Mouse (Mus musculus) cerebellum, adult 2 months (tissue): Measurements from ENCODE around the gene Tanc1. TPM values are rescaled to one million over a fixed set of nuclear protein-coding genes. Genes with fewer than 3 reads are reported as not detected.

Source experiments
- DNase-seq, 2 experiments: peaks; one replicate each; pipeline ENCODE4 v3.0.0; 2021
- H3K27ac ChIP-seq: fragments of 200-500 bp; 2 replicates; pipeline ENCODE4 v1.5.1; 2012; ENCODE audit warnings: low read length, control low read depth, inconsistent platforms; ENCODE audit not compliant: insufficient read depth
- H3K27me3 ChIP-seq: fragments of 200-500 bp; 2 replicates; pipeline ENCODE4 v1.6.1; 2012; ENCODE audit warnings: inconsistent platforms, mild to moderate bottlenecking, low read length, moderate library complexity; ENCODE audit not compliant: control insufficient read depth, insufficient read depth
- H3K4me1 ChIP-seq: fragments of 200-500 bp; 2 replicates; pipeline ENCODE4 v1.6.1; 2011; ENCODE audit warnings: low read length; ENCODE audit not compliant: control insufficient read depth, insufficient read depth
- H3K4me3 ChIP-seq: fragments of 200-500 bp; replicated peaks from 2 replicates; pipeline ENCODE3; 2011; ENCODE audit warnings: mild to moderate bottlenecking, low read depth, low read length, control low read depth; ENCODE audit not compliant: insufficient read depth
- CTCF ChIP-seq: fragments of 200-500 bp; IDR thresholded peaks from 2 replicates; pipeline ENCODE4 v1.5.1; 2011; ENCODE audit warnings: low read depth, mild to moderate bottlenecking, control low read depth, low read length, moderate library complexity, borderline replicate concordance; ENCODE audit not compliant: insufficient read depth
- POLR2A ChIP-seq: fragments of 200-500 bp; IDR thresholded peaks from 2 replicates; pipeline ENCODE4 v1.6.1; 2011; ENCODE audit warnings: low read length, control low read depth, borderline replicate concordance; ENCODE audit not compliant: insufficient read depth
- WGBS: fragments of 180-500 bp; shearing (Covaris S2); methylation state at CpG from one replicate; pipeline ENCODE4 v1.1.7; 2018; 5-methylcytosine and 5-hydroxymethylcytosine counted together
- polyA plus RNA-seq: library from polyadenylated mRNA; depleted of rRNA; stranded (reverse); fragments of >200 nt; gene quantifications from 2 replicates; pipeline ENCODE4 v1.2.3, GENCODE M21; 2012

Gene Tanc1
- polyA plus RNA-seq, 1 experiment, result 40.7 TPM

- H3K27ac ChIP-seq, result no peak overlapping the region
- H3K4me1 ChIP-seq, result peaks cover 6% of the 10 kb centered on the region; the same call in 1 of the 2 replicates
- TF ChIP-seq POLR2A, result no peak
- no peak for TF ChIP-seq CTCF
- H3K4me3 ChIP-seq, result no peak overlapping the region
- 93% methylated on average over 7 of the region's 7 CpGs for WGBS
- DNase-seq, result no peak
- no peaks in the 10 kb centered on the region for H3K27me3 ChIP-seq
Observed at GRCm38 (mm10) chr2:59618996-59619395, 7.2 kb downstream of the Tanc1 start.

GRCm38 (mm10) chr2:59620601-59621000 lies 8.8 kb downstream of the Tanc1 start:
- WGBS, result 87% methylated on average over 5 of the region's 5 CpGs
- Histone ChIP-seq H3K4me1 (peaks cover 6% of the 10 kb centered on the region; the same call in 1 of the 2 replicates), H3K4me3 (no peak overlapping the region), H3K27ac (no peak overlapping the region), H3K27me3 (no peaks in the 10 kb centered on the region)
- no peak for DNase-seq
- TF ChIP-seq CTCF (no peak), POLR2A (no peak)

- H3K27ac ChIP-seq, result no peak overlapping the region; the same call in 1 of the 2 replicates
- H3K4me3 ChIP-seq, result no peak overlapping the region
- no peak for TF ChIP-seq POLR2A
- TF ChIP-seq CTCF, result no peak
- no peaks in the 10 kb centered on the region for H3K27me3 ChIP-seq
- 53% methylated on average over 6 of the region's 6 CpGs for WGBS
- peaks cover 11% of the 10 kb centered on the region; the same call in 1 of the 2 replicates for H3K4me1 ChIP-seq
- DNase-seq, result no peak
Observed at GRCm38 (mm10) chr2:59622514-59623139, 10.8 kb downstream of the Tanc1 start.

- Histone ChIP-seq H3K27me3 (no peaks in the 10 kb centered on the region), H3K4me1 (peaks cover 22% of the 10 kb centered on the region), H3K27ac (no peak overlapping the region), H3K4me3 (no peak overlapping the region)
- TF ChIP-seq CTCF (no peak), POLR2A (no peak)
- WGBS, result 63% methylated on average over 5 of the region's 5 CpGs
- no peak for DNase-seq
Observed at GRCm38 (mm10) chr2:59623858-59624257, 12.0 kb downstream of the Tanc1 start.

- no peak for TF ChIP-seq CTCF
- no peak for TF ChIP-seq POLR2A
- no peak for DNase-seq
- 89% methylated on average over 2 of the region's 2 CpGs for WGBS
- no peak overlapping the region for H3K27ac ChIP-seq
- H3K4me1 ChIP-seq, result peaks cover 26% of the 10 kb centered on the region
- no peak overlapping the region for H3K4me3 ChIP-seq
- no peaks in the 10 kb centered on the region for H3K27me3 ChIP-seq
Observed at GRCm38 (mm10) chr2:59625416-59625815, 13.6 kb downstream of the Tanc1 start.

GRCm38 (mm10) chr2:59625927-59626326 lies 14.1 kb downstream of the Tanc1 start:
- H3K27ac ChIP-seq, result no peak overlapping the region
- TF ChIP-seq CTCF (no peak), POLR2A (no peak)
- H3K4me3 ChIP-seq, result no peak overlapping the region
- H3K27me3 ChIP-seq, result no peaks in the 10 kb centered on the region
- 85% methylated on average over 8 of the region's 8 CpGs for WGBS
- DNase-seq, result no peak
- H3K4me1 ChIP-seq, result peaks cover 26% of the 10 kb centered on the region

- no peaks in the 10 kb centered on the region for H3K27me3 ChIP-seq
- no peak for TF ChIP-seq POLR2A
- peaks cover 26% of the 10 kb centered on the region for H3K4me1 ChIP-seq
- no peak overlapping the region for H3K4me3 ChIP-seq
- 71% methylated on average over 3 of the region's 3 CpGs for whole genome bisulfite sequencing
- no peak for DNase-seq
- H3K27ac ChIP-seq, result no peak overlapping the region
Observed at GRCm38 (mm10) chr2:59626422-59626821, 14.6 kb downstream of the Tanc1 start.

GRCm38 (mm10) chr2:59627502-59627901 lies 15.7 kb downstream of the Tanc1 start:
- TF ChIP-seq CTCF (no peak), POLR2A (no peak)
- Histone ChIP-seq H3K27ac (peak overlapping the region; percentile 75; the same call in 1 of the 2 replicates), H3K4me3 (no peak overlapping the region), H3K4me1 (peaks cover 24% of the 10 kb centered on the region), H3K27me3 (no peaks in the 10 kb centered on the region)
- 48% methylated on average over 1 of the region's 1 CpGs for WGBS
- DNase-seq, result no peak
